Comparison of ENCODE assay signal across 12 mouse cellular contexts in genomic region chr16:87001579-87001978, GRCm38 (mm10).
DNase-seq lines count a peak whose midpoint lies in the region; ATAC-seq lines count a peak whose summit lies in the region.
"Had no signal": no experiment of that assay in that cellular context is flagged by ENCODE, and none has a peak within 500 bp of the region (broad histone marks: within the 10 kb centered on the region; RNA-seq: fewer than 3 reads in every experiment).

No protein-coding gene starts in this region.

- no peaks in the 10 kb centered on the region for H3K4me1 ChIP-seq in hindbrain, embryonic 12.5 days
- H3K4me1 ChIP-seq in hindbrain, embryonic 10.5 days (replicated peaks): no peaks in the 10 kb centered on the region
- H3K4me1 ChIP-seq in embryonic facial prominence, embryonic 15.5 days: peaks cover 9% of the 10 kb centered on the region
- H3K4me1 ChIP-seq in hindbrain, embryonic 14.5 days (replicated peaks; ENCODE audit: control insufficient read depth, insufficient read depth, low read length): no peaks in the 10 kb centered on the region
- H3K4me1 ChIP-seq in midbrain, embryonic 14.5 days (ENCODE audit: control insufficient read depth, insufficient read depth, low read length): peaks cover 9% of the 10 kb centered on the region; the same call in 1 of the 2 replicates
- H3K4me1 ChIP-seq in intestine, embryonic 15.5 days (replicated peaks): no peaks in the 10 kb centered on the region
- H3K4me1 ChIP-seq: heart, embryonic 10.5 days; liver, embryonic 12.5 days; neural tube, embryonic 12.5 days had no signal

- no peak overlapping the region for H3K27ac ChIP-seq in hindbrain, embryonic 12.5 days
- H3K27ac ChIP-seq in hindbrain, embryonic 10.5 days: no peak overlapping the region
- peak overlapping the region; percentile 60; the same call in 1 of the 2 replicates for H3K27ac ChIP-seq in embryonic facial prominence, embryonic 15.5 days (replicated peaks)
- 0 out of 2 replicates have a peak overlapping the region, but pooled peaks have one; percentile 32 for H3K27ac ChIP-seq in hindbrain, embryonic 14.5 days
- peak overlapping the region; percentile 41 for H3K27ac ChIP-seq in midbrain, embryonic 14.5 days (replicated peaks; ENCODE audit: low read depth, low read length)
- no peak overlapping the region for H3K27ac ChIP-seq in intestine, embryonic 15.5 days
- H3K27ac ChIP-seq: heart, embryonic 10.5 days; liver, embryonic 12.5 days; neural tube, embryonic 12.5 days had no signal

- peak; percentile 58; the same call in 1 of the 2 replicates for ATAC-seq in hindbrain, embryonic 12.5 days (ENCODE audit: low FRiP score)
- peak; percentile 34; the same call in 1 of the 2 replicates for ATAC-seq in embryonic facial prominence, embryonic 15.5 days (ENCODE audit: insufficient number of reproducible peaks, low FRiP score, low TSS enrichment, low read depth)
- ATAC-seq in hindbrain, embryonic 14.5 days (ENCODE audit: low FRiP score): 0 out of 2 replicates have a peak, but pooled peaks have one; percentile 52
- ATAC-seq in midbrain, embryonic 14.5 days (ENCODE audit: low FRiP score, low TSS enrichment): peak; percentile 44; the same call in 1 of the 2 replicates
- ATAC-seq in intestine, embryonic 15.5 days: no peak
- ATAC-seq: liver, embryonic 12.5 days had no signal

- H3K9ac ChIP-seq in hindbrain, embryonic 12.5 days: no peak overlapping the region
- no peak overlapping the region for H3K9ac ChIP-seq in embryonic facial prominence, embryonic 15.5 days
- H3K9ac ChIP-seq in hindbrain, embryonic 14.5 days: no peak overlapping the region
- H3K9ac ChIP-seq in midbrain, embryonic 14.5 days (replicated peaks; ENCODE audit: low read length): no peak overlapping the region
- H3K9ac ChIP-seq in intestine, embryonic 15.5 days: no peak overlapping the region
- H3K9ac ChIP-seq: liver, embryonic 12.5 days; neural tube, embryonic 12.5 days had no signal

- no peaks in the 10 kb centered on the region for H3K36me3 ChIP-seq in hindbrain, embryonic 12.5 days
- no peaks in the 10 kb centered on the region for H3K36me3 ChIP-seq in hindbrain, embryonic 10.5 days
- H3K36me3 ChIP-seq in embryonic facial prominence, embryonic 15.5 days: no peaks in the 10 kb centered on the region
- no peaks in the 10 kb centered on the region for H3K36me3 ChIP-seq in hindbrain, embryonic 14.5 days (replicated peaks; ENCODE audit: control insufficient read depth, insufficient read depth)
- no peaks in the 10 kb centered on the region for H3K36me3 ChIP-seq in midbrain, embryonic 14.5 days (ENCODE audit: control insufficient read depth, insufficient read depth, low read length)
- H3K36me3 ChIP-seq in intestine, embryonic 15.5 days: no peaks in the 10 kb centered on the region
- H3K36me3 ChIP-seq: heart, embryonic 10.5 days; liver, embryonic 12.5 days; neural tube, embryonic 12.5 days had no signal

- WGBS in hindbrain, embryonic 12.5 days: 73% methylated on average over 3 of the region's 3 CpGs
- WGBS in hindbrain, embryonic 10.5 days: 78% methylated on average over 3 of the region's 3 CpGs
- WGBS in embryonic facial prominence, embryonic 15.5 days: 52% methylated on average over 3 of the region's 3 CpGs
- WGBS in hindbrain, embryonic 14.5 days: 63% methylated on average over 3 of the region's 3 CpGs
- WGBS in midbrain, embryonic 14.5 days: 25% methylated on average over 3 of the region's 3 CpGs
- WGBS in intestine, embryonic 15.5 days: 64% methylated on average over 3 of the region's 3 CpGs

- H3K27me3 ChIP-seq in hindbrain, embryonic 12.5 days: no peaks in the 10 kb centered on the region
- H3K27me3 ChIP-seq in hindbrain, embryonic 10.5 days (ENCODE audit: insufficient read depth, poor library complexity, severe bottlenecking): no peaks in the 10 kb centered on the region
- H3K27me3 ChIP-seq in embryonic facial prominence, embryonic 15.5 days: no peaks in the 10 kb centered on the region
- H3K27me3 ChIP-seq in hindbrain, embryonic 14.5 days (ENCODE audit: control insufficient read depth, insufficient read depth, low read length): no peaks in the 10 kb centered on the region
- no peaks in the 10 kb centered on the region for H3K27me3 ChIP-seq in midbrain, embryonic 14.5 days (ENCODE audit: control insufficient read depth, insufficient read depth, low read length)
- no peaks in the 10 kb centered on the region for H3K27me3 ChIP-seq in intestine, embryonic 15.5 days (replicated peaks)
- H3K27me3 ChIP-seq: liver, embryonic 12.5 days; neural tube, embryonic 12.5 days had no signal

- H3K4me2 ChIP-seq in hindbrain, embryonic 12.5 days (replicated peaks): no peak overlapping the region
- no peak overlapping the region for H3K4me2 ChIP-seq in embryonic facial prominence, embryonic 15.5 days (replicated peaks)
- no peak overlapping the region for H3K4me2 ChIP-seq in hindbrain, embryonic 14.5 days (replicated peaks)
- no peak overlapping the region for H3K4me2 ChIP-seq in midbrain, embryonic 14.5 days (ENCODE audit: low read length)
- H3K4me2 ChIP-seq in intestine, embryonic 15.5 days (replicated peaks): no peak overlapping the region
- H3K4me2 ChIP-seq: liver, embryonic 12.5 days; neural tube, embryonic 12.5 days had no signal

- H3K4me3 ChIP-seq in hindbrain, embryonic 12.5 days: no peak overlapping the region
- no peak overlapping the region for H3K4me3 ChIP-seq in hindbrain, embryonic 10.5 days
- no peak overlapping the region for H3K4me3 ChIP-seq in embryonic facial prominence, embryonic 15.5 days (replicated peaks)
- no peak overlapping the region for H3K4me3 ChIP-seq in hindbrain, embryonic 14.5 days (replicated peaks; ENCODE audit: low read length)
- H3K4me3 ChIP-seq in midbrain, embryonic 14.5 days (replicated peaks; ENCODE audit: low read depth, low read length): no peak overlapping the region
- H3K4me3 ChIP-seq in intestine, embryonic 15.5 days (replicated peaks): no peak overlapping the region
- H3K4me3 ChIP-seq: heart, embryonic 10.5 days; liver, embryonic 12.5 days; neural tube, embryonic 12.5 days had no signal

- H3K9me3 ChIP-seq in hindbrain, embryonic 12.5 days (replicated peaks): no peaks in the 10 kb centered on the region
- no peaks in the 10 kb centered on the region for H3K9me3 ChIP-seq in hindbrain, embryonic 10.5 days
- H3K9me3 ChIP-seq in embryonic facial prominence, embryonic 15.5 days (replicated peaks): no peaks in the 10 kb centered on the region
- H3K9me3 ChIP-seq in hindbrain, embryonic 14.5 days (ENCODE audit: control insufficient read depth, low read length): no peaks in the 10 kb centered on the region
- H3K9me3 ChIP-seq in midbrain, embryonic 14.5 days (ENCODE audit: control insufficient read depth, low read length): no peaks in the 10 kb centered on the region
- no peaks in the 10 kb centered on the region for H3K9me3 ChIP-seq in intestine, embryonic 15.5 days
- H3K9me3 ChIP-seq: heart, embryonic 10.5 days; liver, embryonic 12.5 days; neural tube, embryonic 12.5 days had no signal

- no peak for DNase-seq in hindbrain, embryonic 10.5 days (ENCODE audit: low spot score)
- no peak for DNase-seq in hindbrain, embryonic 14.5 days (ENCODE audit: low spot score)
- no peak for DNase-seq in midbrain, embryonic 14.5 days
- no peak for DNase-seq in natural killer cell, adult 2 months (ENCODE audit: low spot score in 2 of 2)
- DNase-seq in layer of hippocampus, adult 9-10 months (ENCODE audit: low spot score): no peak
- DNase-seq: adrenal gland, adult 2 months had no signal

Comparison
In these comparisons a context has a peak if more than half of its experiments do, and no peak if none do; other contexts are left out.
1. H3K27ac ChIP-seq: peak in embryonic facial prominence, embryonic 15.5 days (single experiment), hindbrain, embryonic 14.5 days (single experiment) and midbrain, embryonic 14.5 days (single experiment); none in hindbrain, embryonic 12.5 days (single experiment), hindbrain, embryonic 10.5 days (single experiment) and intestine, embryonic 15.5 days (single experiment).